Mouse (Mus musculus) WW6 (cell line): ENCODE measurements around the gene 1700010B08Rik.
"Not testable (repeated sequence)": the region's sequence is repeated elsewhere in the genome, so short reads cannot be mapped to it uniquely, and the experiment has no call there.

ENCODE experiments used
- DNase-seq: peaks from one replicate; pipeline ENCODE4 v3.0.0-alpha.2; 2013; ENCODE audit warnings: low read depth, low spot score

The 1700010B08Rik gene

DNA sequence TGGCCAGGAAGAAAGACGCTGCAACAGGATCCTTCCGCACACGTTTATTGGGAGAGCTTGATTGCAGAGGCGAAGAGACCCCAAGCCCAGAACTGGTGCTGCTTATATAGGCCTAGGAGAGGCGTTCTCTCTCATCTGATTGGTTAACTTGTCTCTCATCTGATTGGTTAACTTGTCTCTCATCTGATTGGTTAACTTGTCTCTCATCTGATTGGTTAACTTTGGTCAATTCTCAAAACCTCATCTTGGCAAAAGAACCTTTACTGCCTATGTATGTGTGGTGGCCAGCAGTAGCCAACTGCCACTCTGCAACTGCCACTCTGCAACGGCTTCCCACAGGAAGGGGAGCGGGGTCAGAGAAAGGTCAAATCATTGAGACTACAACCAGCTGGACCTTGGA, at the start of gene 1700010B08Rik:
1700010B08Rik (plus strand) TSS at position 301 of the 400 bp plus-strand sequence.
- DNase-seq: not testable (repeated sequence)

DNA sequence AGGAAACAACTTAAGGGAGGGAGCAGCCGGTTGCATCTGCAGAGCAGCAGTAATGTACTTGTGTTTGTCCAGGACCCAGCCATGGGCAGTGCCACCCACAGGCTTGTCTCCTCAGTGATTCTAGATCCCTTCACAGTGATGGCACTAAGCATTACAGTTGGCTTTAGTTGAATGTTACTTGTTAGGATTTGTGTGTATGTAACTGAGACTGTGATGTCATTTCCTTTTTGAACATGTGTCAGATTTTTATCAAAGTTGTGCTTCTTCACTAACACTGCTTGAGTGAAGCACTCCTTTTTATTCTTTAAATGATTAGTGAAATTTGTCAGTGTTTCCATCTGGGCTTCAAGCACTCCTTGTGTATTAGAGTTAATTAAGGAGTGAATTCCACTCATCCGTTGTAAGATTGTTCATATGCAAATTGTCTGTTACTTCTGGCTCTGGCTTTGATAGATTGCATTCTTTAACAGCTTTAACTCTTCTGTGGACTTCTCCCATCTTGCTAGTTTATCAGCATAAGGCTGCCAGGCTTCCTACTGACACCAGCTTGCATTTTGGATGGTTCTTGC, 46.8 kb upstream of the 1700010B08Rik start:
- DNase-seq: no peak

DNA sequence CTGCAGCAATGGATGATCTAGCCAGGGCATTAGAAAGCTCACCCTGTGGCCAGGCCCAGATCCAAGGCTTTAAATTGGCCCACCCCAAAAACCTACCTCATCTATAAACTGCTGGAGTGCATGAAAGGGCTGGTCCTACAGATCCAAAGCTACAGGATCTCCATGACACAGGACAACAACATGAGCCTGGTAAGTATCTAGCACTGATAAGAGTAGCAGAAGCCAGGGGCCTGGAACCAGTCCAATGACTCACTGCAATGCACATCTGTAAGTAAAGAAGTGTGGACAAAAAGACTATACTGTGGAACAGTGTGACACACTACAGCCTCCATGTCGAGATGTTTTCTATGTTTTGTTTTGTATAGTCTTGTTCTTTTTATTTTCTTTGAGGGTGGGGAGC, 45.7 kb upstream of the 1700010B08Rik start:
- DNase-seq: no peak

DNA sequence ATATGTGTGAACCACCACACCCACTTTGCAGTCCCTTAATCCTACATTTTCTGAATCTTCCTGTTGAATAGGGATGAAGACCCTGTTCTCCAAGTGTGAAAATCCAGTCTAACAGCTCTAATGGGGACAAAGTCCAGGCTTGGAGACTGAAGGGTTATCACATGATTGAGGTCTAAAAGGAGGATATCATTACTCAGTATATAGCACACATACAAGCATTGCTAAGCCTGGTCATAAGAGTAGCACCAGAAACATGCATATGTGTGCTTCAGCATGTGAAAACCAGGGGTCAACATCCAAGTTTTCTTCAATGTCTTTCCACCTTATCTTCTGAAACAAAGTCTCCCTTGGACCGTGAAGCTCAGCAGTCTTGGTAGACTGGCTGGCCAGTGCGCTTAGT, 40.6 kb upstream of the 1700010B08Rik start:
- no peak for DNase-seq

GRCm38 (mm10) chr2:173679217-173679616, 40.0 kb upstream of the 1700010B08Rik start:
- DNase-seq: no peak

GRCm38 (mm10) chr2:173680153-173680552, 39.1 kb upstream of the 1700010B08Rik start:
- no peak for DNase-seq

DNA sequence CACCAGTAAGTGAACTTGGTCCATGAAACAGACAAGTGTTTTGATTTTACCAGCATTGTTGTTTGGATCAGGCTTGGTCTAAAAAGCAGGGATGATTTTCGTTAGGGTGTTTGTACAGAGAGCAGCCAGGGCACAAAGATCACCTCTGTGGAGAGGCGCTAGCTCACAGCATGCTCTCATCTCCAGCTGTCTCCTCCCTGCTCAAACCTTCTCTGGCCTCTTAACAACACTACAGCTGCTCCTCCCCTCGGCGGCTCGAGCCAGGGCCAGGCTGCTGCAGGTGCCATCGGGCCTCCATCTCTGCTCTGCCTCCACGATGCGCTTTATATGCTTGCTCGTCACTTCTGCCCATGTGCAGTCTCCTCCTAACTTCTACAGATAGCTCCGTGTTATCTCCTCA, 36.4 kb upstream of the 1700010B08Rik start:
- DNase-seq: no peak

- DNase-seq: no peak
These were observed 33.3 kb upstream of the 1700010B08Rik start for GRCm38 (mm10) chr2:173685781-173686361.

DNA sequence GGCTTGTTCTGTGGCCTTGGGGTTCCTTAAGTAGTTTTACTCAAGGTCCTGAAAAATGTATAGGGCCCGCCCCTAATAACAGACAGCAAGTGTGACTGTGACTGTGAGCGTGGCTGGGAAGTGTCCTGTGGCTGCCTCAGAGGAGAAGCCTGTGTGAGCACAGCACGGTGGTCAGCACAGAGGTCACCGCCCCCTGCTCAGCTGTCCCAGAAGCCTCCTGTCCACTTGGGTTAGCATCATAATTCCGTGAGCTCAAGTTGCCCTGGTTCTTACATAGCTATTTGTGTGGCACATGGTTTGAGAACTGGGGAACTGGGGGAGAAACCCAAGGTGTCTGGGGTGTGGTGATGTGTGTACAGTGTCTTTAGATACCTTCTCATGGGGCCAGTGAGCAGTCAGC, 31.9 kb upstream of the 1700010B08Rik start:
- no peak for DNase-seq

- DNase-seq: no peak
These were observed 29.4 kb upstream of the 1700010B08Rik start for GRCm38 (mm10) chr2:173689835-173690234.

DNA sequence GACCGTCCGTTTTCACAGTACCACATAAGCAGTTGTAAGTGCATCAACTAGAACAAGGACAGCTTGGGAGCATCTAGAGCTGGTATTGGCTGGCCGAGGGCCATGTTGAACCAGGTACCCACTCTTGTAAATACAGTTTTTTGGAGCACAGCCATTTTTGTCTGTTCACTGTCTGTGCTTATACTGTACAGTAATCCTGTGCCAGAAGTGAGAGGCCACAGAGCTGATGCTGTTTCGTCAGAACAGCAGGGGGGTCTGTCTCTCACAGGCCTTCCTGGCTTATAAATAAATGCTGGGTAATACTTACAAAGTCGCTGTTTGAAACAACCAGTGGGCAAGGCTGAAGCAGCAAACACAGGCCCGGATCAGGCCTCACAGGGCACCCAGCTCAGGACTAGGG, 27.5 kb upstream of the 1700010B08Rik start:
- DNase-seq: no peak

GRCm38 (mm10) chr2:173692693-173693092, 26.5 kb upstream of the 1700010B08Rik start:
- no peak for DNase-seq

DNA sequence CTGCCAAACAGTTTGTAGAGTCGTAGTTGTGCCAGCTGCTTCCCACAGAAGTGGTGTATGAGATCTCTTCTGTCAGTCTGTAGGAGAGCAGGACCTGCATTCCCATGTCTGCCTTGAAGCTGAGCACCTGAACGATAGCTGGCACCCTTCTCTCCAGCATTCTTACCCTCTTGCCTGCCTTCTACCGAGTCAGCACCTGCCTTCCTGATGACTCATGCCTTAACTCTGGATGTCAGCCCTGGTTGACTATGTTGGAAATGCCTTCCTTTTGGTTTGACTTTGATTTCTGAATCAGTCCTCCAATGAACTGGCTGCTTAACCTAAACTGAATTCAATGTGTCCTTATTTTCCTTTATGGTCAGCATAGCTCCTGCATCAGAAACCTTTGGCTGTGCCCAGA, 20.4 kb upstream of the 1700010B08Rik start:
- no peak for DNase-seq

- no peak for DNase-seq
These were observed 16.9 kb upstream of the 1700010B08Rik start for GRCm38 (mm10) chr2:173702096-173702866.

DNA sequence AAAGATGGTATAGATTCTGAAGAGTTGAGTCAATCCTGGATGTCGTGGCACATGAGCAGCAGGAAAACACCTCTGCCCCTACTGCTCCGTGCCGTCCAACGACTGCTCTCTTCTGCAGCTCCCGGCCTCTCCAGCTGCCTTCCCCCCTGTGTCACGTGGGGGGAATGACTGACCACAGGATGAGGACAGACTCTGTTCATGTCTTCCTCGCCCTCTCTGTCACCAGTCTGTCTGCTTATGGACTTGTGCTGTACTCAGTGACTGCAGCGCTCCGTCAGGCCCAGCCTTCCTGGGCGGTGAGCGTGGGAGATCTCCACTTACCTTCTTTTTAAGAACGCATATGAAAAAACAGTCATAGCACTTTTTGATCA, 16.4 kb upstream of the 1700010B08Rik start:
- DNase-seq: no peak

- DNase-seq: no peak
These were observed 13.2 kb upstream of the 1700010B08Rik start for GRCm38 (mm10) chr2:173705827-173706551.

DNA sequence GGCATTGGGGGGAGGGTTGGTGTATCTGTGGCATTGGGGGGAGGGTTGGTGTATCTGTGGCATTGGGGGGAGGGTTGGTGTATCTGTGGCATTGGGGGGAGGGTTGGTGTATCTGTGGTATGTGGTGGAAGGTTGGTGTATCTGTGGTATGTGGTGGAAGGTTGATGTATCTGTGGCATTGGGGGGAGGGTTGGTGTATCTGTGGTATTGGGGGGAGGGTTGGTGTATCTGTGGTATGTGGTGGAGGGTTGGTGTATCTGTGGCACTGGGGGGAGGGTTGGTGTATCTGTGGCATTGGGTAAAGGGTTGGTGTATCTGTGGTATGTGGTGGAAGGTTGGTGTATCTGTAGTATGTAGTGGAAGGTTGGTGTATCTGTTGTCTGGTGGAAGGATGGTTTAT, 11.6 kb upstream of the 1700010B08Rik start:
- DNase-seq: not testable (repeated sequence)

DNA sequence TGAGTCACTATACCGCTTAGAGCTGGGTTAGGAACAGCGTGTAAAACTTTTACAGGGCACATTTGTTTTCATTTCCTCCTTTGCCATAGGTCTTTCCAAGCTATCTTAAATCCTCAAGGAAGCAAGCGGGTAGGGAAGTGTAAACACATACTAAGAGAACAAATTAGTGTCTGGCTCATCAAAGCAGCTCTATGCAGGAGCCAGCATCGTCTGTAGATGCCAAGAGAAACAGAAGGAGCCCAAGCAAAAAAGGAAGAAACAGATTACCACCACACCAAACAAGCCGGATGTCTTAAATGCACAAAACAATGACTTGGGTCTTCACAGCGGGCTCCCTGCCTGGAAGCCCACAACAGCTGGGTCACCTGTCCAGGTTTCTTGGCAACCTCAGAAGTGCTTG, 9.0 kb upstream of the 1700010B08Rik start:
- DNase-seq: no peak

- no peak for DNase-seq
These were observed 6.6 kb upstream of the 1700010B08Rik start for GRCm38 (mm10) chr2:173712656-173713055.

GRCm38 (mm10) chr2:173713241-173713640, 6.0 kb upstream of the 1700010B08Rik start:
- no peak for DNase-seq

- DNase-seq: no peak
These were observed 4.5 kb upstream of the 1700010B08Rik start for GRCm38 (mm10) chr2:173714620-173715218.

GRCm38 (mm10) chr2:173716966-173717365, 2.2 kb upstream of the 1700010B08Rik start:
- DNase-seq: no peak
